Mouse (Mus musculus): Measurements from ENCODE around the gene Ripk1. TPM values are rescaled to one million over a fixed set of nuclear protein-coding genes. Genes with fewer than 3 reads are reported as not detected.

Gene Ripk1
- polyA plus RNA-seq, 1 experiment from 2014 or later, result 8.7 TPM

DNA sequence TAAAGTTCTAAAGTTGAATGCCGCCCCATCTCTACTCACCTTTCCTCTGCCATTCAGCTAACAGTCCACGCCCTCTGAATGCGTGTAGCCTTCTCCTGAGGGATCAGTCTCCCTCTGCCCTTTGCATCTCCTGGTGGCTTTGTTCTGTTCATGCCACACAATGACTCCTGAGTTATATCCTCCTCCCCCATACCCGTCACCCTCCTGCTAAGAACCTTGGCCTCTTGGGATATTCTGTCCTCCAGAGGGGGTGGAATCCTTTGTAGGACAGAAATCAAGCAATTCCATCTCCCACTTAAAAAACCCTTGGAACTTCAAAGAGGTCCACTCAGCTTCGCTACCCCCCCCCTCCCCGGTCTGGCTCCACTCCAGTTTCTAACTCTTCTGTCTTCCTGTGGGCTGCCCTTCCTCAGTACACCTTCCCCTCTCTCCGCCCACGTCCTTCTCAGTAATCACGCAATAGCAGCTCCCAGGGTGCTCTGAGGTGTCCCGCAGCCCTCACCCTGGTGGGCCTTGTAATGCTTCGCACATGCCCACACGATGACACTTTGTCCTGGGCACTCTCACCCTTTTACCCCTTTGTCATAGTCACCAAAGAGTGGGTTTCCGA, 51.6 kb downstream of the Ripk1 start:
- Histone ChIP-seq H3K36me3 (ENCODE audit: control insufficient read depth, insufficient read depth, low read length) (peaks cover 75% of the 10 kb centered on the region), H3K9ac (ENCODE audit: low read length) (no peak overlapping the region), H3K4me1 (ENCODE audit: control insufficient read depth in 2 of 2, insufficient read depth in 2 of 2, low read length in 2 of 2) (no peaks in the 10 kb centered on the region), H3K27me3 (ENCODE audit: control insufficient read depth, insufficient read depth, low read length) (no peaks in the 10 kb centered on the region), H3K4me2 (ENCODE audit: low read length) (no peak overlapping the region), H3K4me3 (ENCODE audit: control insufficient read depth in 1 of 2, insufficient read depth in 1 of 2, low read depth in 1 of 2, low read length in 2 of 2) (no peak overlapping the region), H3K9me3 (ENCODE audit: control insufficient read depth, low read length) (peaks cover 5% of the 10 kb centered on the region; the same call in 1 of the 2 replicates), H3K27ac (replicated peaks in 1 of 2; ENCODE audit: control insufficient read depth in 1 of 2, insufficient read depth in 1 of 2, low read depth in 2 of 2, low read length in 2 of 2) (no peak overlapping the region)
- ATAC-seq (ENCODE audit: insufficient number of reproducible peaks, insufficient read depth, low FRiP score, low read depth), result no peak
- WGBS, result 74% methylated on average over 13 of the region's 13 CpGs

GRCm38 (mm10) chr13:34054391-34054790, 52.2 kb downstream of the Ripk1 start:
- Histone ChIP-seq H3K9ac (ENCODE audit: low read length) (no peak overlapping the region), H3K4me3 (ENCODE audit: control insufficient read depth in 1 of 2, insufficient read depth in 1 of 2, low read depth in 1 of 2, low read length in 2 of 2) (no peak overlapping the region), H3K27ac (replicated peaks in 1 of 2; ENCODE audit: control insufficient read depth in 1 of 2, insufficient read depth in 1 of 2, low read depth in 2 of 2, low read length in 2 of 2) (no peak overlapping the region), H3K4me1 (ENCODE audit: control insufficient read depth in 2 of 2, insufficient read depth in 2 of 2, low read length in 2 of 2) (no peaks in the 10 kb centered on the region), H3K27me3 (ENCODE audit: control insufficient read depth, insufficient read depth, low read length) (no peaks in the 10 kb centered on the region), H3K4me2 (ENCODE audit: low read length) (no peak overlapping the region), H3K9me3 (ENCODE audit: control insufficient read depth, low read length) (peaks cover 5% of the 10 kb centered on the region; the same call in 1 of the 2 replicates), H3K36me3 (ENCODE audit: control insufficient read depth, insufficient read depth, low read length) (peaks cover 69% of the 10 kb centered on the region)
- WGBS, result 64% methylated on average over 4 of the region's 4 CpGs
- no peak for ATAC-seq (ENCODE audit: insufficient number of reproducible peaks, insufficient read depth, low FRiP score, low read depth)

DNA sequence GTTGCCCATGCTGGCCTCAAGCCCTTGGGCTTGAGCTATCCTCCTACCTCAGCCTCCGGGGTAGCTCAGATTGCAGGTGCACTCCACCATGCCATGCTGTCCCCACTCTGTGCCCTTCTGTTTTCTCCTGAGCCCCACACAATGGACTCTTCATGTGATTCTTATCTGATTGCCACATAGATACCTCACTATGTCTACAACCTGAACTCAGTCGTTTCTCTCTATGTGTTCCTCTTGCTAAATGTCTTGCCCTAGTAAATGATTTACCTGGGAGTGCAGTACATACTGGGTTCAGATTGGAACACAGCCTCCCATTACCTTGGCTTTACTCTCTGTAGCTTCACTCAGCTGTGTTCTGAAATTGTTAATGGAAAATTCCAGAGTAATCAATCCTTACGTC, 52.8 kb downstream of the Ripk1 start:
- no peaks in the 10 kb centered on the region; a peak in 1 of 4 replicates for H3K4me1 ChIP-seq (ENCODE audit: control insufficient read depth in 2 of 2, insufficient read depth in 2 of 2, low read length in 2 of 2)
- no peak overlapping the region for H3K9ac ChIP-seq (ENCODE audit: low read length)
- no peak overlapping the region for H3K27ac ChIP-seq (replicated peaks in 1 of 2; ENCODE audit: control insufficient read depth in 1 of 2, insufficient read depth in 1 of 2, low read depth in 2 of 2, low read length in 2 of 2)
- H3K27me3 ChIP-seq (ENCODE audit: control insufficient read depth, insufficient read depth, low read length), result no peaks in the 10 kb centered on the region
- H3K9me3 ChIP-seq (ENCODE audit: control insufficient read depth, low read length), result peaks cover 5% of the 10 kb centered on the region; the same call in 1 of the 2 replicates
- no peak overlapping the region for H3K4me3 ChIP-seq (ENCODE audit: control insufficient read depth in 1 of 2, insufficient read depth in 1 of 2, low read depth in 1 of 2, low read length in 2 of 2)
- 83% methylated on average over 3 of the region's 3 CpGs for WGBS
- no peak for ATAC-seq (ENCODE audit: insufficient number of reproducible peaks, insufficient read depth, low FRiP score, low read depth)
- no peak overlapping the region for H3K4me2 ChIP-seq (ENCODE audit: low read length)
- H3K36me3 ChIP-seq (ENCODE audit: control insufficient read depth, insufficient read depth, low read length), result peaks cover 63% of the 10 kb centered on the region

DNA sequence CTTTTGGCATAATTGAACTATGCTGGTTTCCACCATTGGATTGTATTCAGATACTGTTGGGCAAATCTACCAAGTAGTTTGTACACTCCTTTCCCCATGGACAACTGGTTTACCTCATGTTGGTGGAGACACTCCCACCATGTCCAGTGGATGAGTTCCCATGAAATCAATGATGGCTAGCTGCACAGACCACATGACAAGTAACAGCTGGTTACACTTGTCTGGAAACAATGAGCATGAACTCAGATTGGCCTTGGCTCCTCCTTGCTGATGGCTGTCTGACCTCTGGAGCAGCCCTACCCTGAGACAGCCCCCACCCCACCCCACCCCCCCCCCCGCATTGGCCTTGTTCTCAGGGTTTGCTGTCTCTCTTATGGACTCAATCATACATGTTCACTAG, 55.1 kb downstream of the Ripk1 start:
- Histone ChIP-seq H3K4me2 (ENCODE audit: low read length) (no peak overlapping the region), H3K27ac (replicated peaks in 1 of 2; ENCODE audit: control insufficient read depth in 1 of 2, insufficient read depth in 1 of 2, low read depth in 2 of 2, low read length in 2 of 2) (no peak overlapping the region), H3K4me1 (ENCODE audit: control insufficient read depth in 2 of 2, insufficient read depth in 2 of 2, low read length in 2 of 2) (no peaks in the 10 kb centered on the region; a peak in 1 of 4 replicates), H3K9ac (ENCODE audit: low read length) (no peak overlapping the region), H3K36me3 (ENCODE audit: control insufficient read depth, insufficient read depth, low read length) (peaks cover 58% of the 10 kb centered on the region), H3K4me3 (ENCODE audit: control insufficient read depth in 1 of 2, insufficient read depth in 1 of 2, low read depth in 1 of 2, low read length in 2 of 2) (no peak overlapping the region), H3K27me3 (ENCODE audit: control insufficient read depth, insufficient read depth, low read length) (no peaks in the 10 kb centered on the region), H3K9me3 (ENCODE audit: control insufficient read depth, low read length) (peaks cover 5% of the 10 kb centered on the region; the same call in 1 of the 2 replicates)
- WGBS, result 69% methylated on average over 1 of the region's 1 CpGs
- no peak for ATAC-seq (ENCODE audit: insufficient number of reproducible peaks, insufficient read depth, low FRiP score, low read depth)

GRCm38 (mm10) chr13:34060061-34060460, 57.9 kb downstream of the Ripk1 start:
- Histone ChIP-seq H3K27me3 (ENCODE audit: control insufficient read depth, insufficient read depth, low read length) (no peaks in the 10 kb centered on the region), H3K36me3 (ENCODE audit: control insufficient read depth, insufficient read depth, low read length) (peaks cover 60% of the 10 kb centered on the region), H3K9me3 (ENCODE audit: control insufficient read depth, low read length) (peaks cover 5% of the 10 kb centered on the region; the same call in 1 of the 2 replicates), H3K4me1 (ENCODE audit: control insufficient read depth in 2 of 2, insufficient read depth in 2 of 2, low read length in 2 of 2) (no peaks in the 10 kb centered on the region; a peak in 1 of 4 replicates), H3K4me3 (ENCODE audit: control insufficient read depth in 1 of 2, insufficient read depth in 1 of 2, low read depth in 1 of 2, low read length in 2 of 2) (no peak overlapping the region), H3K9ac (ENCODE audit: low read length) (no peak overlapping the region), H3K27ac (replicated peaks in 1 of 2; ENCODE audit: control insufficient read depth in 1 of 2, insufficient read depth in 1 of 2, low read depth in 2 of 2, low read length in 2 of 2) (no peak overlapping the region), H3K4me2 (ENCODE audit: low read length) (no peak overlapping the region)
- ATAC-seq (ENCODE audit: insufficient number of reproducible peaks, insufficient read depth, low FRiP score, low read depth), result no peak
- WGBS, result 69% methylated on average over 9 of the region's 9 CpGs

GRCm38 (mm10) chr13:34062466-34062865, 60.3 kb downstream of the Ripk1 start:
- Histone ChIP-seq H3K27me3 (ENCODE audit: control insufficient read depth, insufficient read depth, low read length) (no peaks in the 10 kb centered on the region), H3K27ac (replicated peaks in 1 of 2; ENCODE audit: control insufficient read depth in 1 of 2, insufficient read depth in 1 of 2, low read depth in 2 of 2, low read length in 2 of 2) (no peak overlapping the region), H3K9ac (ENCODE audit: low read length) (no peak overlapping the region), H3K36me3 (ENCODE audit: control insufficient read depth, insufficient read depth, low read length) (peaks cover 40% of the 10 kb centered on the region), H3K4me3 (ENCODE audit: control insufficient read depth in 1 of 2, insufficient read depth in 1 of 2, low read depth in 1 of 2, low read length in 2 of 2) (no peak overlapping the region), H3K4me1 (ENCODE audit: control insufficient read depth in 2 of 2, insufficient read depth in 2 of 2, low read length in 2 of 2) (peaks cover 0 to 4% of the 10 kb centered on the region in 2 experiments; a peak in 2 of 4 replicates), H3K9me3 (ENCODE audit: control insufficient read depth, low read length) (no peaks in the 10 kb centered on the region), H3K4me2 (ENCODE audit: low read length) (no peak overlapping the region)
- 80% methylated on average over 10 of the region's 10 CpGs for WGBS
- no peak for ATAC-seq (ENCODE audit: insufficient number of reproducible peaks, insufficient read depth, low FRiP score, low read depth)

- H3K4me3 ChIP-seq (ENCODE audit: control insufficient read depth in 1 of 2, insufficient read depth in 1 of 2, low read depth in 1 of 2, low read length in 2 of 2), result no peak overlapping the region
- no peak overlapping the region for H3K9ac ChIP-seq (ENCODE audit: low read length)
- no peak overlapping the region for H3K27ac ChIP-seq (replicated peaks in 1 of 2; ENCODE audit: control insufficient read depth in 1 of 2, insufficient read depth in 1 of 2, low read depth in 2 of 2, low read length in 2 of 2)
- no peak overlapping the region for H3K4me2 ChIP-seq (ENCODE audit: low read length)
- H3K27me3 ChIP-seq (ENCODE audit: control insufficient read depth, insufficient read depth, low read length), result no peaks in the 10 kb centered on the region
- 85% methylated on average over 1 of the region's 1 CpGs for WGBS
- ATAC-seq (ENCODE audit: insufficient number of reproducible peaks, insufficient read depth, low FRiP score, low read depth), result no peak
- H3K9me3 ChIP-seq (ENCODE audit: control insufficient read depth, low read length), result no peaks in the 10 kb centered on the region
- H3K36me3 ChIP-seq (ENCODE audit: control insufficient read depth, insufficient read depth, low read length), result peaks cover 35% of the 10 kb centered on the region
- peaks cover 0 to 6% of the 10 kb centered on the region in 2 experiments; a peak in 2 of 4 replicates for H3K4me1 ChIP-seq (ENCODE audit: control insufficient read depth in 2 of 2, insufficient read depth in 2 of 2, low read length in 2 of 2)
Measured at GRCm38 (mm10) chr13:34066351-34066750, 64.2 kb downstream of the Ripk1 start.

DNA sequence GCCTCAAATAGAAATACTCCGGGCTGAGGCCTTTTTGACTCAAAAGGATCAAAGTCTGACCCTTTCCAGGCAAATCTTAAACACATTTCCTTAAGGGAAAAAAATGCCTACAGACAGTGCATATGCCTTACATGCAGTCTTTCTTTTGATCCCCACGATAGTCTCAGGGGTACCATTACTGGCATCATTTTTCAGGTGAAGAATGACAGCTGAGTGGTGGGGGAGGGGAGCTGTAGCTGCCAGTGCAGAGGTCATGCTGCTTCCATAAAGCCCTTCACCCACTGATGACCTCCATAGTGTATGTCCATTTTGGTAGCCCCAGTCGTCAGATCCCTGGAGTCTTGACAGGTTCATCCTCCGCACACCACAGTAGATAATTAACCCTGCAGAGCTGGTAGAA, 68.1 kb downstream of the Ripk1 start:
- peaks cover 35% of the 10 kb centered on the region for H3K36me3 ChIP-seq (ENCODE audit: control insufficient read depth, insufficient read depth, low read length)
- no peak overlapping the region for H3K27ac ChIP-seq (replicated peaks in 1 of 2; ENCODE audit: control insufficient read depth in 1 of 2, insufficient read depth in 1 of 2, low read depth in 2 of 2, low read length in 2 of 2)
- 70% methylated on average over 4 of the region's 4 CpGs for WGBS
- H3K4me2 ChIP-seq (ENCODE audit: low read length), result no peak overlapping the region
- H3K27me3 ChIP-seq (ENCODE audit: control insufficient read depth, insufficient read depth, low read length), result no peaks in the 10 kb centered on the region
- H3K9me3 ChIP-seq (ENCODE audit: control insufficient read depth, low read length), result no peaks in the 10 kb centered on the region
- H3K4me3 ChIP-seq (ENCODE audit: control insufficient read depth in 1 of 2, insufficient read depth in 1 of 2, low read depth in 1 of 2, low read length in 2 of 2), result no peak overlapping the region
- peaks cover 2 to 8% of the 10 kb centered on the region in 2 experiments; a peak in 3 of 4 replicates for H3K4me1 ChIP-seq (ENCODE audit: control insufficient read depth in 2 of 2, insufficient read depth in 2 of 2, low read length in 2 of 2)
- no peak for ATAC-seq (ENCODE audit: insufficient number of reproducible peaks, insufficient read depth, low FRiP score, low read depth)
- no peak overlapping the region for H3K9ac ChIP-seq (ENCODE audit: low read length)

All from heart, embryonic 14.5 days (tissue).